Mouse (Mus musculus) liver, embryonic 14.5 days (tissue): ENCODE results near the gene Txnrd2. TPM values are rescaled to one million over a fixed set of nuclear protein-coding genes. Genes with fewer than 3 reads are reported as not detected.
A peak's percentile ranks its signal among the peaks of the same experiment; 100 is the strongest.

Experiments used
- ATAC-seq: fragments of 200-750 bp; cut with Nextera tagmentation; 2 replicates; pipeline ENCODE4 v1.8.0; 2017; ENCODE audit warnings: moderate number of reproducible peaks, mild to moderate bottlenecking, moderate library complexity; ENCODE audit not compliant: insufficient read depth
- DNase-seq, 3 experiments: peaks; one replicate each; pipeline ENCODE4 v3.0.0-alpha.2; 2012 to 2013; ENCODE audit warnings: low read depth in 3 of 3, low spot score in 3 of 3
- H3K27ac ChIP-seq: fragments of 300-500 bp; sonication (generic); 2 replicates; pipeline ENCODE4 v1.5.1; 2014; ENCODE audit warnings: moderate library complexity, mild to moderate bottlenecking, control low read depth, inconsistent platforms
- H3K27me3 ChIP-seq: fragments of 300-500 bp; sonication (generic); 2 replicates; pipeline ENCODE4 v1.6.1; 2014; ENCODE audit warnings: mild to moderate bottlenecking, low read length, moderate library complexity; ENCODE audit not compliant: control insufficient read depth, insufficient read depth
- H3K36me3 ChIP-seq: fragments of 300-500 bp; sonication (generic); replicated peaks from 2 replicates; pipeline ENCODE4 v1.6.1; 2014; ENCODE audit warnings: low read depth; ENCODE audit not compliant: control insufficient read depth, insufficient read depth
- H3K4me1 ChIP-seq, 2 experiments: fragments of 200-500 bp in 1 of 2; fragments of 300-500 bp in 1 of 2; sonication (generic) in 1 of 2; replicated peaks; 2 replicates each; pipeline ENCODE4 v1.6.1; 2012 to 2014; ENCODE audit warnings: antibody characterized with exemption in 1 of 2, inconsistent platforms in 1 of 2, low read length in 1 of 2; ENCODE audit not compliant: control insufficient read depth in 2 of 2, insufficient read depth in 2 of 2
- H3K4me2 ChIP-seq: fragments of 300-500 bp; sonication (generic); 2 replicates; pipeline ENCODE4 v1.6.1; 2014; ENCODE audit warnings: low read depth, mild to moderate bottlenecking, control low read depth, moderate library complexity
- H3K4me3 ChIP-seq, 2 experiments: fragments of 200-500 bp in 1 of 2; fragments of 300-500 bp in 1 of 2; sonication (generic) in 1 of 2; 2 replicates each; pipeline ENCODE4 v1.5.1; 2012 to 2014; ENCODE audit warnings: low read depth in 2 of 2, low read length in 2 of 2, mild to moderate bottlenecking in 2 of 2, control low read depth in 1 of 2, inconsistent platforms in 1 of 2, moderate library complexity in 1 of 2; ENCODE audit not compliant: insufficient read depth in 1 of 2
- H3K9ac ChIP-seq: fragments of 300-500 bp; sonication (generic); replicated peaks from 2 replicates; pipeline ENCODE4 v1.6.1; 2014; ENCODE audit warnings: mild to moderate bottlenecking, control low read depth, moderate library complexity
- H3K9me3 ChIP-seq: fragments of 300-500 bp; sonication (generic); 2 replicates; pipeline ENCODE4 v1.6.1; 2016; ENCODE audit warnings: low read length, mixed read lengths; ENCODE audit not compliant: control insufficient read depth
- CTCF ChIP-seq: IDR thresholded peaks from 2 replicates; pipeline ENCODE4 v1.5.1; 2016; ENCODE audit warnings: antibody characterized with exemption, low read depth, control low read depth
- EP300 ChIP-seq: IDR thresholded peaks from 2 replicates; pipeline ENCODE4 v1.6.1; 2016; ENCODE audit warnings: antibody characterized with exemption, low read depth
- WGBS: fragments of 180-500 bp; shearing (Covaris S2); extraction: QIAGEN DNeasy Blood & Tissue Kit; methylation state at CpG from one replicate; pipeline ENCODE4 v1.1.7; 2014; ENCODE audit not compliant: insufficient replicate concordance; 5-methylcytosine and 5-hydroxymethylcytosine counted together
- polyA plus RNA-seq, 2 experiments: library from polyadenylated mRNA; depleted of rRNA in 1 of 2; stranded (reverse) in 1 of 2; unstranded in 1 of 2; fragments of >200 nt; fragmentation: Nextera tagmentation in 1 of 2; extraction: Ambion mirVana in 1 of 2; gene quantifications; 2 replicates each; pipeline versions ENCODE4 v1.2.1 to v1.2.3; 2012 to 2014

Txnrd2 gene
- polyA plus RNA-seq, 2 experiments = 112 to 113 TPM

DNA sequence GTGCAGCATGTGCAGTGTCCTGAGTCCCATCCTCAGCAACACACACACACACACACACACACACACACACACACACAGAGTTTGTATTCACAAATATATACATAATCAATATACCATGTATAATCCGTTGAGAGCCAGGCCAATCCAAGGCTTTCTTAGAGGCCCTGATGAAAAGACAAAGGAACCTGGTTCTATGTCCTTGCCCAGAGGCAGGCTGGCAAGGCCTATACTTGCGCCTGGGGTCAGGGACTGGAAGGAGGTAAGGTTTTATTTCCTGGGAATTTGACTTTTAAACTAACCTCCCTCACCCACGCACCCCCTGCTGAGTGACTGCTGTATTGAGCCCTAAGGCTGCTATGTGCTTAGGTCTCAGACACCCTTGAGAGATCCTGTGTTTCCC lies 5.6 kb upstream of the Txnrd2 start:
- ATAC-seq (no peak), DNase-seq (no peak)
- H3K4me3 ChIP-seq = no peak overlapping the region
- peak overlapping the region; percentile 58 for H3K4me2 ChIP-seq
- peaks cover 54% of the 10 kb centered on the region for H3K36me3 ChIP-seq
- H3K9ac ChIP-seq = peak overlapping the region; percentile 49
- TF ChIP-seq CTCF = no peak
- no peak for TF ChIP-seq EP300
- H3K27me3 ChIP-seq = no peaks in the 10 kb centered on the region
- H3K27ac ChIP-seq = peak overlapping the region; percentile 39; the same call in 1 of the 2 replicates
- H3K4me1 ChIP-seq = peaks cover 34 to 44% of the 10 kb centered on the region in 2 experiments
- 69% methylated on average over 3 of the region's 3 CpGs for WGBS
- no peaks in the 10 kb centered on the region for H3K9me3 ChIP-seq

DNA sequence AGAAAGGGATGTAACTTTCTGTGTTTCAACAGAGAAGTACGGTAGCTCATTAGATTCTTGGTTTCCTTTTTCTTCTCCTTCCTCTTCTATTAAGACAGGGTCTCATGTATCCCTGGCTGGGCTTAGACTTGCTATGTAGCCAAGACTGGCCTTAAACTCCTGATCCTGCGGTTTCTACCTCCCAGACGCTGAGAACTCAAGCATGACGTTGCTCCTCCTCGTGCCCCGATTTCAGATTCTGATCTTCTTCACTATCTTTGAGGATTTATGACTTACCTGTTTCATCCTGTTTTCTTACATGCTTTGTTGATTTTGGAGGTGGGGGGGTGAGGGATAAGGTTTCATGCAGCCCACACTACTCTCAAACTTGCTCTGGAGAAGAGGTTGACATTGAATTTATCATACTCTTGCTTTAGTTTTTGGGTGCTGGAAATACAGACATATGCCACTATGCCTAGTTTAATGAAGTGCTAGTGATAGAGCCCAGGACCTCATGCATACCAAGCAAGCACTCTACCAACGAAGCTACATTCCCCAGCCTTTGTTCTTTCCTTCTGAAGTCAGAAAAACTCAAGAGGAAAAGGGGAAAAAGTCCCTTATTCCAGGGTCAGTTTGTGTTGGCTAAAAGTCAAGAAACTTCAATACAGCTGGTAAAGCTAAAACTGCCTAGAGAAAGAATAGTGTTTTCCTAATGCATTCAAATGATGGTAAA lies 2.8 kb upstream of the Txnrd2 start:
- Histone ChIP-seq H3K36me3 (peaks cover 37% of the 10 kb centered on the region), H3K4me2 (peak overlapping the region; percentile 96), H3K27ac (peak overlapping the region; percentile 43), H3K4me1 (peaks cover 47 to 55% of the 10 kb centered on the region in 2 experiments), H3K4me3 (peak overlapping the region in 1 of 2 experiments; percentile 82; a peak in 2 of 4 replicates), H3K9me3 (no peaks in the 10 kb centered on the region), H3K27me3 (no peaks in the 10 kb centered on the region), H3K9ac (peak overlapping the region; percentile 39)
- WGBS = 89% methylated on average over 7 of the region's 7 CpGs
- no peak for TF ChIP-seq EP300
- TF ChIP-seq CTCF = no peak
- ATAC-seq = no peak
- DNase-seq = no peak

DNA sequence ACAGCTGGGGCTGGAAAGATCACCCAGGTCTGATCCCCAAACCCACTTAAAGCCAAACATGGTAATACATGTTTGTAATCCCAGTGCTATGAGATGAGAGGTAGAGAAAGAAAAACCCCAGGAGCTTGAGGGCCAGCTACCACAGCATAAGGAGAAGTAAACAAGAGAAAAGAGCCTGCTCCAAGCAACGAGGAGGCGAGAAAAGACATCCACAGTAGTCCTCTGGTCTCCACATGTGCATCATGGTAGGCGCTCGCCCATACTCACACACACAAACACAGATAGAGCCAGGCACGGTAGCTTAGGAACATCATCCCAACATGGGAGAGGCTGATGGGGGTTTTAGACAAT lies 2.3 kb upstream of the Txnrd2 start:
- Histone ChIP-seq H3K27me3 (no peaks in the 10 kb centered on the region), H3K4me2 (peak overlapping the region; percentile 96), H3K4me1 (peaks cover 45 to 51% of the 10 kb centered on the region in 2 experiments), H3K4me3 (peak overlapping the region; percentile 12 to 82; a peak in 3 of 4 replicates), H3K27ac (peak overlapping the region; percentile 43), H3K9me3 (no peaks in the 10 kb centered on the region), H3K36me3 (peaks cover 37% of the 10 kb centered on the region), H3K9ac (peak overlapping the region; percentile 39)
- DNase-seq (no peak), ATAC-seq (no peak)
- TF ChIP-seq CTCF (no peak), EP300 (no peak)
- 85% methylated on average over 5 of the region's 5 CpGs for WGBS

DNA sequence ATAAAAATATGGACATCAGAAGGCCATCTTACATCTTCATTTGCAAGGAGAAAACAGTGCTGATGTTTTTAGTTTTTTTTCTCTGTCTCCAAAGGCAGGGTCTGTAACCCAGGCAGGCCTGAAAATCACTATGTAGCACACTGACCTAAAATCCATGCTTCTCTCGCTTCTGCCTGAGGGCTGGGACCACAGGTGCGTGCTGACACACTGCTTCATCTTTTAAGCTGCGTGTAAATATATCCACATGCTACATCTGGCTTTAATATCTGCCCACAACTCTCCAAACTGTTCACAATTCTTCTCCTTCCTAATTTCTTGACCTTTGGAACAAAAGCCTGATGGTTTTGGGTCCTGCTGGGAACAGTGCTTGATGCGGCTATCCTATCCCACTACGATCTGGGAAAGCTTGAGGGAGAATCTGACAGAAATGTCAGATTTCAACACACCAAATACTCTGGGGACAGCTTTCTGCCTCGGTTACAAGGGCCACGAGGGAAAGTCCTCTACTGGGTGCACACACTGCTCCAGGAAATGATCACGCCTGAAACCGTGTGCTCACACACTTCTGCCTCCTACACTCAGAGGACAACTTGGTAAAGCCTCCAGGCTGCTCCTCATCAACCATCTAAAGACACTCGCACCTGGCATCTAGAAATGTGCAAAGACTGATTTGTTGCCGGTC lies 1.7 kb upstream of the Txnrd2 start:
- Histone ChIP-seq H3K36me3 (peaks cover 37% of the 10 kb centered on the region), H3K27ac (peak overlapping the region; percentile 98), H3K4me3 (peak overlapping the region; percentile 57 to 82), H3K4me2 (peak overlapping the region; percentile 96), H3K27me3 (no peaks in the 10 kb centered on the region), H3K9me3 (no peaks in the 10 kb centered on the region), H3K4me1 (peaks cover 42 to 46% of the 10 kb centered on the region in 2 experiments), H3K9ac (peak overlapping the region; percentile 91)
- no peak for ATAC-seq
- no peak for DNase-seq
- no peak for TF ChIP-seq EP300
- no peak for TF ChIP-seq CTCF
- 62% methylated on average over 11 of the region's 11 CpGs for WGBS

DNA sequence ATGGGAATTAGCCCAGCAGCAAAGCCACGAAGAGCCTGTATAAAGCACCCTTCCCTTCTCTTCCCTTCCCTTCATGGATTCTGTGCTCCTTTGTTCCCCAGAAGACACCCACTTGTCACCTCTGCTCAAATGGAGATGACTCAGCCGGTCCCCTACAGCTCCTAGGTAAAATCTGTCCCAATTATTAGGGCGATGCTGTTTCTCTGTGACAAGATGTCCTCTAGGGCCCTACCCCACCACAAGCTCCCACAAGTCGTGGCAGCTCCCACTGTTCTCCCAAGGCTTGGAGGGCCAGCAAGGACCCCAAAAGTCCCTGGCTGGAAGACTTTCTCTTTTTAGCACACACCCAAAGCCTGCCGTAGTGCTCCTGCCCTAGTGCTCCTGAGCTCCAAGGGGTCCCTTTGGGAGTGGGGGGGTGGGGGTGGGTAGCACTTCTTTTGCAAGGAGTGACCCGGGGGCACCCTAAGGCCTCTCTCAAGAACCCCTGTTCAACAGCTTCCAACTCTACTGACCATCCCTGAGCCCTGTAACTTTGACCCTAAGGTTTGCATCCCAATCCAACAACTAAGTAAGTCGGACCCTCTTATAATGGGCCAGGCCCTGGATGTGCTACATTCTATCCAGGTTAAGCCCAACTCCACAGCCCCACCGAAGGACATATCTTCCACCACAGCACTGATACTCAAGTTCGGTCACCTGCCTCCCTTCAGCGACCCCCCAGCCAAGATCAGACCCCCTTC lies 539 bp upstream of the Txnrd2 start:
- DNase-seq (no peak), ATAC-seq (no peak)
- peaks cover 33 to 39% of the 10 kb centered on the region in 2 experiments for H3K4me1 ChIP-seq
- H3K36me3 ChIP-seq = peaks cover 34% of the 10 kb centered on the region
- peak overlapping the region; percentile 96 for H3K4me2 ChIP-seq
- TF ChIP-seq EP300 (no peak), CTCF (no peak)
- WGBS = 8% methylated on average over 10 of the region's 10 CpGs
- H3K4me3 ChIP-seq = peak overlapping the region; percentile 82 to 96
- H3K27ac ChIP-seq = peak overlapping the region; percentile 98
- H3K27me3 ChIP-seq = no peaks in the 10 kb centered on the region
- peak overlapping the region; percentile 91 for H3K9ac ChIP-seq
- H3K9me3 ChIP-seq = no peaks in the 10 kb centered on the region
